Comparison of ENCODE assay signal across 8 mouse cellular contexts in genomic region chr7:36699001-36699987, GRCm38 (mm10). TPM values are rescaled to one million over a fixed set of nuclear protein-coding genes. Genes with fewer than 3 reads are reported as not detected.
DNase-seq lines count a peak whose midpoint lies in the region; ATAC-seq and TF ChIP-seq lines count a peak whose summit lies in the region.

No protein-coding gene starts in this region.

- ATAC-seq in heart, embryonic 15.5 days (replicated peaks; ENCODE audit: insufficient number of reproducible peaks, insufficient read depth, low FRiP score, low read depth), result no peak
- ATAC-seq in intestine, embryonic 14.5 days (replicated peaks; ENCODE audit: low FRiP score, low TSS enrichment, low read depth), result no peak
- ATAC-seq in midbrain, postnatal 0 days (ENCODE audit: low FRiP score), result no peak
- ATAC-seq in monocyte, adult 5-6 weeks (replicated peaks; ENCODE audit: insufficient number of reproducible peaks, low FRiP score, low TSS enrichment, poor library complexity, severe bottlenecking), result no peak

- TF ChIP-seq CTCF in midbrain, postnatal 0 days (IDR thresholded peaks at IDR 0.05), result no peak

- H3K4me3 ChIP-seq in heart, embryonic 15.5 days, result peak overlapping the region; percentile 82
- peak overlapping the region; percentile 72 for H3K4me3 ChIP-seq in intestine, embryonic 14.5 days (ENCODE audit: low read depth, low read length)
- peak overlapping the region; percentile 87 for H3K4me3 ChIP-seq in midbrain, postnatal 0 days (ENCODE audit: low read depth, low read length)

- H3K9ac ChIP-seq in heart, embryonic 15.5 days, result no peak overlapping the region
- peak overlapping the region; percentile 76 for H3K9ac ChIP-seq in intestine, embryonic 14.5 days (ENCODE audit: low read length)
- no peak overlapping the region; the same call in 1 of the 2 replicates for H3K9ac ChIP-seq in midbrain, postnatal 0 days (replicated peaks; ENCODE audit: low read length, poor library complexity, severe bottlenecking)

- no peak for DNase-seq in heart, adult 18-20 months
- DNase-seq in embryo, embryonic 9.5 days (ENCODE audit: extremely low spot score), result peak; percentile 59
- no peak for DNase-seq in intestine, embryonic 14.5 days (ENCODE audit: low spot score)
- no peak for DNase-seq in midbrain, postnatal 0 days (ENCODE audit: low spot score)
- DNase-seq in ovary, postnatal 10 days (ENCODE audit: low spot score), result no peak
- no peak for DNase-seq in thymus, postnatal 4 days

- peaks cover 31% of the 10 kb centered on the region for H3K27me3 ChIP-seq in heart, embryonic 15.5 days
- peaks cover 10% of the 10 kb centered on the region for H3K27me3 ChIP-seq in intestine, embryonic 14.5 days (replicated peaks; ENCODE audit: control insufficient read depth, insufficient read depth, low read length)
- peaks cover 21% of the 10 kb centered on the region; the same call in 1 of the 2 replicates for H3K27me3 ChIP-seq in midbrain, postnatal 0 days (ENCODE audit: insufficient read depth, low read length)

- 16% methylated on average over 18 of the region's 18 CpGs for WGBS in heart, embryonic 15.5 days
- WGBS in intestine, embryonic 14.5 days, result 15% methylated on average over 18 of the region's 18 CpGs
- WGBS in midbrain, postnatal 0 days, result 13% methylated on average over 18 of the region's 18 CpGs

- no peaks in the 10 kb centered on the region for H3K9me3 ChIP-seq in heart, embryonic 15.5 days (replicated peaks)
- no peaks in the 10 kb centered on the region for H3K9me3 ChIP-seq in intestine, embryonic 14.5 days (ENCODE audit: control insufficient read depth, low read length)
- no peaks in the 10 kb centered on the region for H3K9me3 ChIP-seq in midbrain, postnatal 0 days (ENCODE audit: low read length)

- H3K4me1 ChIP-seq in heart, embryonic 15.5 days (replicated peaks), result peaks cover 24% of the 10 kb centered on the region
- H3K4me1 ChIP-seq in intestine, embryonic 14.5 days (replicated peaks; ENCODE audit: control insufficient read depth, insufficient read depth, low read length), result peaks cover 29% of the 10 kb centered on the region; the same call in 1 of the 2 replicates
- peaks cover 5% of the 10 kb centered on the region for H3K4me1 ChIP-seq in midbrain, postnatal 0 days (ENCODE audit: insufficient read depth, low read length)

- H3K4me2 ChIP-seq in heart, embryonic 15.5 days, result peak overlapping the region; percentile 100
- peak overlapping the region; percentile 94 for H3K4me2 ChIP-seq in intestine, embryonic 14.5 days (ENCODE audit: low read length)
- H3K4me2 ChIP-seq in midbrain, postnatal 0 days (ENCODE audit: low read depth, low read length, poor library complexity, severe bottlenecking), result peak overlapping the region; percentile 99

- H3K36me3 ChIP-seq in heart, embryonic 15.5 days, result no peaks in the 10 kb centered on the region
- H3K36me3 ChIP-seq in intestine, embryonic 14.5 days (ENCODE audit: control insufficient read depth, insufficient read depth, low read length), result 0 out of 2 replicates have a peak, but pooled peaks cover 7% of the 10 kb centered on the region
- no peaks in the 10 kb centered on the region for H3K36me3 ChIP-seq in midbrain, postnatal 0 days (ENCODE audit: insufficient read depth, low read length)

- H3K27ac ChIP-seq in heart, embryonic 15.5 days, result no peak overlapping the region
- H3K27ac ChIP-seq in intestine, embryonic 14.5 days (ENCODE audit: low read depth), result peak overlapping the region; percentile 90
- no peak overlapping the region for H3K27ac ChIP-seq in midbrain, postnatal 0 days (ENCODE audit: low read depth, low read length)

RNA-seq across cellular contexts. Expression of gene Tshz3, which starts 1.4 kb away (rescaled TPM):
- polyA plus RNA-seq in heart, embryonic 15.5 days (2015; fragmentation: Nextera tagmentation; extraction: Ambion mirVana), result 2.4 TPM in 2 replicates
- 1 to 10 TPM; 2.4 to 2.7 TPM for total RNA-seq in heart, adult 18-20 months (2021)
- polyA plus RNA-seq in intestine, embryonic 14.5 days (2014; fragmentation: Nextera tagmentation; extraction: Ambion mirVana), result 23.9 and 25.1 TPM in 2 replicates
- total RNA-seq in midbrain, postnatal 0 days (2014; rRNA removed), result 11.1 and 11.9 TPM in 2 replicates
- 5.1 and 6.7 TPM in 2 replicates for polyA plus RNA-seq in midbrain, postnatal 0 days (2015; fragmentation: Nextera tagmentation; extraction: Ambion mirVana)
- total RNA-seq in monocyte, adult 5-6 weeks (2017), result 1.3 to 12.4 TPM (median 2.1 TPM) in 3 replicates
